Mouse (Mus musculus) urinary bladder, postnatal 10 days (tissue): ENCODE data around the gene Cobl.

Experiments used
- DNase-seq: peaks from one replicate; pipeline ENCODE4 v3.0.0; 2022; ENCODE audit warnings: low spot score

Gene Cobl

DNA sequence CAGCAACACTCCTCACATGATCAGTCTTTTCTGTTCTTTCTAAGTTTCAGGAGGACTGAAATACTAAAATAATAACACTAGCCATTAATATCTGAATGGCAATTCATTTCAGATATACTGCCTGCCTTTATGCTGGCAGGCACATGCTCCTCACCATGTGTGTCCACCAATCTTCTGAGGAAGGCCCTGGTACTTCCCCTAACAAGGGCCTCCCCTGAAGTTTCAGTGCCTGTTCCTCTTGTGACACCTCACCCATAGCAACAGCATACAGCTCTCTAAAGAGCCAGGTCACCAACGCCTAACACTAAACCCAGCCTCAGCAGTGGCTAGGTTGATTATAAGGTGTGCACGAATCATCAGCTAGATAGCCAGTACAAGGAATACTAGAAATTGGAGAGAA lies 20.5 kb downstream of the Cobl start:
- no peak for DNase-seq

DNA sequence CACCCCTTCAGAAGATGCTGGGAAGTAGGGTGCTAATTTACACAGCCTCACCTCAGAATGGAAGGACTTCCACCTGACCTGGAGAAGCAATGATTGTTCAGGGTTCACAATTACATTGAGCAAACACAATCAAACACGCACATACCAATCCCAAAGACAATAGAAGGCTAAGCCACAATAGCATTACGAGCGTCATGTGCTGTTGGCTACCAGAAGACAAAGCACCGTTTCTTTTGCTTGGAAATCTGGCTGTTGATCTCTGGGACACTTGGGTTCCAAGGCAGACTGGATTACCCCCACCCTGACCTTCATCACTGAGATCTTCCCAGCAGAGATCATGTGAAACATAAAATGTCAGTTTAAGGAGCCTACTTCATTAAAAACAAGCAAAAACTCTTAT lies 21.1 kb downstream of the Cobl start:
- DNase-seq: no peak

DNA sequence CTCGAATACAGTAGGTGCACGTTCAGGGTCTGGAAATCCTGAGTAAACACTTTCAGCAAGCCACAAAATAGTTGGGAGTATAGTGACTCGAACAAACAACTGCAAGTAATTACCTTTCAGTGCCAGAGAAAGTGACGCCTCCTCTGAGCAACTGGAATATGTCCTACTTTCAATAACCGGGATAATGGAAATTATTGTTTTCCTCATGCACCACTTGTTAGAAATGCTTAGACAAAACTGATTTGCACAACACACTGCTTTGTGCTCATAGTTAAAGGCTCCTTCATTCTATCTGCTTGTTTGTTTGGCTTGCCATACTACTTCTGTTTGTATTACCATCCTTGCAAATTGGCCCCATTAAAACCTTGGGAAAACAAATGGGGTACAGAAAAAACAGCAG lies 21.6 kb downstream of the Cobl start:
- DNase-seq: no peak

DNA sequence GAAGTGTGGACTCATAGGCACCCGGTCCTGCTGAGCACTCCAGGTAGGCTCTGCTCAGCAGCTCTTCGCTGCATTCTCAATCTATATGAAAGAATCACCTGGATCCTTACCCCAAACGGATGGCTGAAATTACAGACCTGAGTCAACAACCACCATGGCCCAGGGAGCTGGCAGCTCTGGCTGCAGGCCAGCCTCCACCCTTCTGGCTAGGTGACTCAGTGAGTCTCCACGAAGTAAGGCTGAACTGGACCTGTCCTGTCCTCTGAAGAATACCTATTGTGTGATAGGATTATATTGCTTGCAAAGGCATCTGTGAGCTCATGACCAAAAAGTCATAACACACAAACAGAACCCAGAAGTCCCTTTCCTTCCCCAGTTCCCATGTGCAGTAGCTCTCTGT lies 22.5 kb downstream of the Cobl start:
- no peak for DNase-seq

DNA sequence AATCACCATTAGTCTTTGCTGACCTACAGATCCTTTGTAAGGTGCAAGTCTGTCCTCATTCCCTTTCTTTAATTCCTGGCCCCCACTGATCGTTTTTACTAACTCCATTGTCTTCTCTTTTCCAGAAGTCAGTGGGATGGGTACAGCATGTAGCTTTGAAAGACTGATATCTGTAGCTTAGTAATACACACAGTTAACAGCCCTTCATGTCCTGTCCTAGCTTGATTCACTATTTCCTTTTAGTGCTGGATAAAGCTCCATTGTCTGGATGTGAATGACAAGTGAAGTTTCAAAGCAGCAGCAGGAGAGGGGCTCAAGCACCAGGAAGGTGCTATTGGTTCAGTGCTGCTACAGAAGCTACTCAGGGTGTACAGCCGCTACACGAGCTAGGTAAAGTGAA lies 28.9 kb downstream of the Cobl start:
- DNase-seq: no peak

DNA sequence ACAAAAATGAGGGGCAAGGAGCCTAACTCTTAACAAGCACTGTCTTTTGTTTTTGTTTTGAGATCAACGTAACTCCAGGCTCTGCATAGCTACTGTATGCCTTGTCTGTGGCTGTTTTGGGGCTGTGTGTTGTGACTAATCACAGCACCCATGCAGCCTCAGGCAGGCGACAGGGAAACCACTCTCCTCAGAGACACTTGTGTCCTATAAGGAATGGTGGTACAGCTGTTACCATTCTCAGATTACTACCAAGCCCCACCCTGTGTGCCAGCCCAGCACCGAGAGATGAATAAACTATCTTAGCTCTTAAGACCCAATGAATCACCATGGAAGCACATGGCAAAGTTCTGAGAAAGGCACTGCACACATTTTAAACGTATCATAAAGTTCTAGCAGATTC lies 29.7 kb downstream of the Cobl start:
- no peak for DNase-seq

DNA sequence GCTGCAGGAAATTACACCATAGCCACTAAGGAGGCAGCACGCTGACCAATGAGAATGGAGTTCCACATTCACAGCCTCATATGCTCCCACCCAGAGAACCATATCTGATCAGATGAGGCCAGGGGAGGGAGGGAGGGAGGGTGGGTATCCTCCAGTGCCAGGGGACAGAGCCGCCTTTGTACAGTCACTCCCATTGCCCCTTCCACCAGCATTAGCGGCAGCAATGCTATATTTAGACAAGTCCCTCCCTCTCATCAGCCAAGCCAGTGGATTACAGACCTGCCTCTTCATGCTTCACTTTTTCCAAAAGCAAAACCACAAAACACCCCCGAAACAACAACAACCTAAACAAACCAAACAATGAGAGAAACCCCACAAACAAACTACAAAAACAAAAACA lies 30.2 kb downstream of the Cobl start:
- DNase-seq: no peak

DNA sequence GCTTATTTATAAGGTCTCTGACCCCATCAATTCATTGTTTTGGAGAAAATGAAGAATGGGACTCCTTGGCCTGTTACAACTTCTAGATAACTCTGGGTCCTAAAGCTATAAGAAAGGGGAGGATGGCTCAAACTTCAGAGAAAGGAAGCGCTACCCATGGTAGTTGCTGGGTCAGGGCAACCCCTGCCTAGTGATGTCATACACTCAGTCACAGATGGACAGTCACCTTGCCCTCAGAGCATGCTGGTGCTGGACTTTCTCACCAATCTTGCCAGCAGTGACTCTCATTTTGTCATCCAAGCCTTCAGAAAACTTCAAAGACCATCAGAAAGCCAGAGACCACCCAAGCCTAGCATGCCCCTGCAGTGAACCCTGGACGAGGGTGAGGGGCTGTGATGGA lies 32.8 kb downstream of the Cobl start:
- DNase-seq: no peak

DNA sequence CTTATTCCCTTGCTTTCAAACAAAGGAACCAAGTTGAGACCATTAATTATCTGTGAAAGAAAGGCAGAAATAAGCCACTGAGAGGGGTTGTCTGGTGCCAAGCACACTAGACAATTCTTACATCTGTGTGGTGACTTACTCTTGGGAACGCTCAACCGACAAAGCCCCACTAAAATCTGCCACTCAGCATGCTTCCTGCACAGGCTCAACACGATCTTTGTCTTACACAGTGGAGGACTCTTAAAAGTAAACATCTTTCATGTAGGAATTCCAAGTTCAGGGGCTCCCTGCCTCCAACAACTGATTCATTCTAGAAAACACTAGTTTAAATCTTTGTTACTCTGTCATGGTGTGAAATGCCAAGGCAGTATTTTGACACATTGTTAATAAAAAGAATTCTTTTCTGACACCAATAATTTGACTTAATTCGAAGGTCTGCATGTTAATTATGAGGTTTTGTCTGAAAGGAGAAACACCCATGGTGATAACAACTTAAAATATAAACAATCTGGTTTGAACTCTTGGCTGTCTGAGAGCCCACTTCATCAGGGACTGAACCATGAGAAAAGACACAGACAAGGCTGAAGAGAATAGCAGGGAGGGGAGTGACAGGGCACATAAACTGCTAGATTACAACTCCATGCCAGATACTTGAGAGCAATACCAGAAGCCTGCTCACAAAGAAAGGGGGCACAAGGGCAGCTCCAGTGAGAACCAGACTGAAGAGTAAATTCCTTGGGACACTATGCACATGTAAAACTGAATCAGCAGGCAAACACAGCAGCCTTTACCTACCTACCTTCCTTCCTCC lies 34.3 kb downstream of the Cobl start:
- no peak for DNase-seq

DNA sequence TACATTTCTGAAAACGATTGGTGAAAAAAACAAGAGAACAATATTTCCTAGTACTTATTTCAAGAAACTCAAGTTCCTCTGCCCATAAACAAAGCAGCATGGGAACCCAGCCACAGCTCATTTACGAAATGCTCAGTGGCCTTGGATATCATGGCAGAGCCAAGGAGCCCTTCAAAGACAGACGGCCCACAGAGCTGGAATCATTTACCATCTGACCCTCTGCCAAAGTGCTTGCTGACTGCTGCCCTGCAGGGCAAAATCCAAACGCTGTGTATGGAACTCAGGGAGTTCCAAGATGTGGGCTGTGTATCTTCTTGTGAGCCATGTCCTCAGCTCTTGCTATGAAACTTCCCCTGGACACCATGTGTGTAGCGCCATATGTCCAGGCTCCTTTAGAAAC lies 38.0 kb downstream of the Cobl start:
- no peak for DNase-seq

DNA sequence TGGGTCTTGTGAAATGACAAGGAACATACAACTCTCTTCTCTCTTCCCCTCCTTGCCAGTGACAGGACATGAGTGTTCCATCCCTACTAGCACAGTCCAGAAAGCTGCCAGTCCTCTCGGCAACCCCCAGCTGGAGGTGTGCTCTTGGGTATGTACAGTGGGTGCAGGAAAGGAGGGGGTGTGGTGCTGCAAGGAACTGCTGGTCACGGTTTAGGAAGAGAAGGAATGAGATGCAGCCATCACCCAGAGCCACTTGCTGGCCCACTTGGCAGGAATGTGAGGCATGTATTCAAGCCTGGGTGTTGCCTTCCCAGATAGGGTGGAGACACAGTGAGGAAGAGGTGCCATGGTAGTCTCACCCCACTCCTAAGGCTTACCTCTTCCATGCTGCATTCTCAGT lies 40.6 kb downstream of the Cobl start:
- DNase-seq: no peak

DNA sequence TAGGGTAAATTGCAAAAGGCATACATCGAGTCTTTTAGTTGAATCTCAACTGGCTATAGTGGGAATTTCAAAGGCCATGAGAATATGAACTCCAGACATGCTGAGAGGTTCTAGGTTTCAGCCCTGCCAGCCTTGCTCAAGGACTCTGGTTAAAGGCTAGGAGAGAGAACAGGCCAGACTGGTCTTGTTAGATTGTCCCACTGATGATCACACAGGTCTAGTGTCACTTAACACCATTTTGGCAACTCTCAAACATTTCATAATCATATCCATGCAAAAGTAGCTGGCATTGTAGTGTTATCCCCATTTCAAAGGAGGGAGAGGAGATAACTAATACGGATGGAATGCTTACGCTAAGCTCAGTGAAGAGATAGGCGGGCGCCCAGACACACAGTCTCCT lies 43.6 kb downstream of the Cobl start:
- no peak for DNase-seq

DNA sequence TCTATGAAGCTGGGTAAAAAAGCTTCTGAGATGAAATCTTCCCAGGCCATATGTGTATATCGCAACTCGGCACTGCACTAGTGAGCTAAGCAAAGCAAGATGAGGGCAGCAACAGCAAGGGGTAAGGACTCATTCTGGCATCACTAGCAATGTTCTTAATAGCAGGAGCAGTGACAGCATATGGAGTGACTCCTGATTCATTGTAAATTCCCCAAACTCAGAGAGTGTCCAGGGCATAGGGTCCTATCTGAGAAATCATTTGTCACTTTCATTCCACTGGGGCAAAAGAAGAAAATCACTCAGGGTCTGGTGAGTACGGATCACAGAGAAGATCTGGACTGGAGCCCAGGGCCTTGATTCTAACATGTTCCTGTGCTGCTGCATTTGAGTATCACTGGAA lies 44.6 kb downstream of the Cobl start:
- no peak for DNase-seq

DNA sequence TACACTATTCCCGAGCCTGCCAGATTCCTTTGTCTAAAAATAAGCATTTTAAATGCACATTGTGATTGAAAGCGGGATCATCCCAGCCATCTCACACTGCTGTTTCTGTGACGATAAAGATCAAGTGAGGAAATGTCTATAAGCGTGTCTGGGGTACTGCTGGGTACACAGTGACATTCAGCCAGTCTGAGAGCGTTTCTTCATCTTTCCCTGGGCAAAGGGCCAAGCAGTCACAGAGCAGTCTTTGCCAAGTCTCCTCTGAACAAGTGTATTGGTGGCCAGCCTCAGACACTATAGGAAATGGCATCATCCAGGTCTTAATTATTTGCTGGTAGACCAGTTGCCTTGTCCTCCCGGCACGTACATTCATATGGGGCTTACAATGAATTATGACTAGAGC lies 47.9 kb downstream of the Cobl start:
- DNase-seq: no peak

DNA sequence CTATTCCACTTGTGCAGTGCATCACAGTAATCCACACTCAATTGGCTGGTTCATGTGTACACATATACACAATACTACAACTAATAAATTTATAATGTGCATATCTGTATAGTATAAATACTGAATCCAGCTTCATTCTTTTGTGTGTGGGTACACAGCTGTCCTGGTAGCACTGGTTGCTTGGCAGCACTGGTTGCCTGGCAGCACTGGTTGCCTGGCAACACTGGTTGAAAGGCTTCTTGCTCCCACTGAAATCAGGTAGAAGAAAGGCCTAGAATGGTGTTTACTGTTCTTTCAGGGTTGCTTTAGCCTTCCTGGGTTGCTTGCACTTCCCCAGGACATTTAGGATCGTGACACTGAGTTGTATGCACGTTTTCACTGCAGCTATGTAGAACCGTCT lies 49.4 kb downstream of the Cobl start:
- DNase-seq: no peak

DNA sequence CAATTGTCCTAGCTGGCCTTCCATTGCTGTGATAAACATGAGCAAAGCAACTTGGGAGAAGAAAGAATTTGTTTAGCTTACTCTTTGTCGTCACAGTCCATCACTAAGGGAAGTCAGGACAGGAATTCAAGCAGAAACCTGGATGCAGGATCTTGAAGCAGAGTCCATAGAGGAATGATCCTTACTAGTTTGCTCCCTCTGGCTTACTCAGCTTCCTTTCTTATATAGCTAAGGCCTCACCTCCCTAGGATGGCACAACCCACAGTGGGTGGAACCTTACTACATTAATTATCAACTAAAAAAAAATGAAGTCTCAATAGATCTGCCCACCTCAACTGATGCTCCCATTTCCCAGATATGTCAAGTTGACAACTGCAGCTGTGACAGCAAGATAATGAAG lies 52.8 kb downstream of the Cobl start:
- DNase-seq: no peak

DNA sequence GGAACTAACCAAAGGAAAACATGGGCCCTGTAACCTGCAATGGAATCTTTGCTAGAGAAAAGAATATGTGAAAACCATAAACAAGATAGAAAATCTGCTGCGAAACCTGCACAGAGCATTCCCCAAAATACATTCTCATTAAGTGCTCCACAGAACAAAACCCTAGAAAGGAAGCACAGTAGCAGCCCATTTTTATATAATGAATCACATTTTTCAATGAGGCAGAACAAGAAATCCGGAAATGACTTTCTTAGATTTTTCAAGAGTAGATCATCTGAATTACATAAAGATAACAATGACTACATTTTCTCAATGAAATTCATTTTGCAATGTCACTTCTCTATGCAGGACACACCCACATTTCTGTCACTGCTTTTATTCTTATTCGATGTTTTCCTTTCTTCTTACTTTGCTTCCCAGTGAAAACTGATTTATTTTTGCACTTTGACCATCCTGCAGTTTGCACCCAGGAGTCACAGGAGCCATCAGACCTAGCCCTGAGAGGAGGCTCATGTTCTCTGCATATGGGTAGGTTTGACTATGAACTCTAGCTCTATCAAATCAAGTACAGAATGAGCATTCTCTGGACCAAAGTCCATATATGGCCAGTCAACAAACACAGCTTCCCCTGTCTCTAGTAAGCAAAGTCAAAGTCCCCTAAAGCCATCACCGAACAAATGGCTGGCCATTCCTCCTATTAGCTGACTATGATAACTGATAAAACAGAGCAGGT lies 53.5 kb downstream of the Cobl start:
- DNase-seq: no peak

DNA sequence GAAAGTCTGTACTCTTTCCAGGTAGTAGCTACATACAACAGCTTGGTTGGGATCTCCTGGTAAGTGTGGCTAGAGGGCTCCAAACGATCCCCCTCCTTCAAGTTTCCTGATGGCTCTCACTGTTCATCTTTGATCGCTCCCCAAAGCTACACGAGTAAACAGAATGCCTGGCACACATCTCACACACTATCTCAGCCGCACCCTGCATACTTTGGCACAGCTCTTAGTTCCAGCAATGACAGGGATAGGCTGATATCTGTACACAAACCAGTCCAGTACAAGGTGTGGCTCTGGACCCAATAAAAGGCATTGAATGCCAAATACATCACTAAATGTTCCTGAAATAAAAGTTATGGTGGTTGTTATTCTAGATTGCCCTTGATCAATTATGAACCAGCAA lies 55.3 kb downstream of the Cobl start:
- DNase-seq: no peak

DNA sequence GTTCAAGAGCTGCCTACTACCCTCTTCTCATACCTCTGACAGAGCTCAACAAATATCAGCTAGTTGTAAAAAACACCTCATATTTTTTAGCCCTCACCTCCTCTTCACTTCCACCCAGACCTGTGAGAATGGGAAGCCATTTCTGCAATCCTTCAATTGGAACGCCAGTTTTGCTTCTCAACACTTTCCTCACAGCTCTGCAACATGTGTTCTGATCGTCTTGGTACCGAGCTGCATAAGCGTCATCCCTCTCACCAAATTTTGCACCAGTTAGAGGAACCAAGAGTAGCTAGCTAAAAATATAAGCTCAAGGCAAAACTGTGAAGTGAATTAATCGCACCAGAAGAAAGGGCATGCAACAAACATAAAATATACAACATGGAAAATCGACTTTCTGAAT lies 56.9 kb downstream of the Cobl start:
- DNase-seq: no peak

DNA sequence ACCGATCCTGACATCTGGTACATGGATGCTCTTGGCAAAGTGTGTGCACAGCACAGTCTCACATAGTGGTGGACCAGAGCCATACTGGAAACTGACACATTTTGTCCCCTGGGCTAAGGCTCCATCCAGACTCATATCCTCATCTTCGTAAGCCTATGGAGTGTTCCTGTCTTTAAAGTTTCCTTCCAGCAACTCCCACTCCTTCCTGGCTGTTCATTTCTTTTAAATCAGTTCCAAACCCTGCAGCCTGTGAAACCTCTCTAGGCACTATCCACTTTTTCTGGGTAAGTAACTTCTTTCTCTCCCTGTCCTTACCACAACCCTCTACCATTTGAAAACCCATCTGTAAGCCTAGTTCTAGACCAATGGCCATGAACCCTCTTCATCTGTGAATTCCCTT lies 64.9 kb downstream of the Cobl start:
- no peak for DNase-seq

DNA sequence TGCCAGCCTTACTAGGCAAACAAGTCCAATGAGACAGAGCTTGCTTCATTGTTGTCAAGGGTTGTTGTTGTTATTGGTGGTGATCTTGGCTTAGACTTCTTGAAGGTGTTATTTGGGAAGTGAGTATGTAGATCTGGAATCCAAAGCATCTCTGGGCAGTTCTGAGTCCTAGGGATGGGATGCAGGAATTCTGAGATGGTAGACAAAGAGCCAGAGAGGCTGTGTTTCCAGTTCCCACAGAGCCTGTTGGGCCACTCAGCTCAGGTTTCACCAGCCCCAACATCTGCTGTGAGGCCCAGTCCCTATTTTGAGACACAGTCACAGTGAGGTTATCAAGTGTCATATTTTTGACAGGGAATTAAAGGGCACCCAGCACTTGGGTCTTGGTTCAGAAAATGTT lies 68.6 kb downstream of the Cobl start:
- no peak for DNase-seq

DNA sequence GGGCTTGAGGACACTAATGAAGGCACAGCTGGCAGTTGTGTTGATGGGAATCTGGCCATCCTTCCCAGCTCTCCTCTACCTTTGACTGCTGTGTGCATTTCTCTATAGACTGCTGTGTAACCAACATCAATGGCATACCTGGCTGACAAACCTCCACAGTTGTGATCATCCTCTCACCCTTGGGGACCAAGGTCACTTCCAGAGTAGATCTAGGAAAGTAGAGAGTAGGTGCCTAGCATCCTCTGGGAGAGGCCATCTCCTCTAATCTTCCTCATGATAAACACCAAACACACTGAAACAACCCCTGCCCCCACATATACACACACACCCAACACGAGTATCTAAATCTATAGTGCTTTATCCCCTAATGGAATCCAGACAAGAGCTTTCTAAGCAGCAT lies 70.1 kb downstream of the Cobl start:
- DNase-seq: no peak

DNA sequence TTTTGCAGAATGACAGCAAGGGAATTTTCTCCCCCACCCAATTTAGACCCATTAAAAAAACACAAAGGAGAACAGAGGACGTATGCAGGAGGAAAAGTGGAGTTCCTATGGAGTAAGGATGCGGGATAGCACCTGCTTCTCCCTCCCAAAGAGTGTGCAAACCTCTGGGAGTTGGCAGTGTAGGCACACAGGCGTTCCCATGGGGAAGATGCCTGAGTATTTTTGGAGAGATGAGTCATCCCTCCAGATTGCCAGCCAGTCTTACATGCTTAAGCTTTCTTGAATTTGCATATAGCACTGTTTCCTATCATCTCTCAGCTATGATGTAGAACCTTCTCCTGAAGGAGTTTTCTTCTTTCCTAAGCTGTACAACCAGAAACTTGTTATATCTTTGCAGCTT lies 70.6 kb downstream of the Cobl start:
- DNase-seq: no peak

DNA sequence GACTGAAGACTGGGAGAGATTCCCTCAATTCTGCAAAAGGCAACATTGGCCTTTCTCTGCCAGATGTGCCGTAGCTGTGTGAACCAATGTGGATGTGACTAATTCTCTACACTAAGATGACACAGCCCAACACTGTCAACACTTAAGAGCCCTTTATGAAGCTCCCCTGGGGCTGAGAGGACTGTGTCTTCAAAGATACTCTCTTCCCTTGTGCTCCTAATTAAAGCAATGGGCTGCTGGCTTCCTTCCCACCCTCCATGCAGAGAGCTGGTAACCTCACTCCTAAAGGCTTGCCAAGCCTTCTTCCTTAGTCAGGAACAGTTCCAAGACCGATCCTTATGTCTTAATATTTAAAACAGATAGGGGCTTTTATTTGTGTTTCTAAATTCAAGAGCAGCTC lies 79.9 kb downstream of the Cobl start:
- DNase-seq: no peak
